Mouse (Mus musculus) urinary bladder, postnatal 14 days (tissue): ENCODE results near the gene Itpr2.

ENCODE experiments used
- DNase-seq: peaks from one replicate; pipeline ENCODE4 v3.0.0; 2021; ENCODE audit warnings: low spot score

Gene Itpr2

DNA sequence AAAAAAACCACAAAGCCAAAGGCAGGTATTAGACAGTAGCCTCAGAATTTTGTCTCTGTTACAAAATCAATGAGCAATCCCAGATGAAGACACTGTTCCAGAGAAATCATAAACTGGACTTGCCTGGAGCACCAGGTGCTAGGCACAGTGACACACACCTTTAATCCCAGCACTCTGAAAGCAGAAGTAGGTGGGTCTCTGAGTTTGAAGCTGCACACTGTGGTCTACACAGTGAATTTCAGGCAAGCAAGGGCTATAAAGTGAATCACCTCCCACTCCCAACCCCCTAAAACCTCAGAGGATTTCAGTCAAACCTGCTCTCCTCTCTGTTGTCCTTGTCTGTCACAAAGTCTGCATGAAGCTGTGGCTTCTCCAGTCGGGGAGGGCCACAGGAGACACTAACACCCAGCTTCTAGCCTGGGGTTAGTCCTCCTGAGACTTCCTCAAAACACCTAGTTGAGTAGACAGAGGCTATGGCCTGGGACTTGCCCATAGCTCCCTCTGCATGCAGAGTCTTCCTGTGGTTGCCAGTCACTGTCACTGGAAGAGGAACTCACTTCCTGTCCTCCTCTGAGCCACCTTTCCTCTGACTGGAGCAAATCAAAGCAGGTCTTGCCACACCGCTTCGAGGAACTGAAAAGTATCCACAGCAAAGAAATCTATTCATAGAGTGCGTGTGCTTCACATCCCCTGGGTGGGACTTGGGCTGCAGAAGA is 394.7 kb downstream of the Itpr2 start:
- no peak for DNase-seq

DNA sequence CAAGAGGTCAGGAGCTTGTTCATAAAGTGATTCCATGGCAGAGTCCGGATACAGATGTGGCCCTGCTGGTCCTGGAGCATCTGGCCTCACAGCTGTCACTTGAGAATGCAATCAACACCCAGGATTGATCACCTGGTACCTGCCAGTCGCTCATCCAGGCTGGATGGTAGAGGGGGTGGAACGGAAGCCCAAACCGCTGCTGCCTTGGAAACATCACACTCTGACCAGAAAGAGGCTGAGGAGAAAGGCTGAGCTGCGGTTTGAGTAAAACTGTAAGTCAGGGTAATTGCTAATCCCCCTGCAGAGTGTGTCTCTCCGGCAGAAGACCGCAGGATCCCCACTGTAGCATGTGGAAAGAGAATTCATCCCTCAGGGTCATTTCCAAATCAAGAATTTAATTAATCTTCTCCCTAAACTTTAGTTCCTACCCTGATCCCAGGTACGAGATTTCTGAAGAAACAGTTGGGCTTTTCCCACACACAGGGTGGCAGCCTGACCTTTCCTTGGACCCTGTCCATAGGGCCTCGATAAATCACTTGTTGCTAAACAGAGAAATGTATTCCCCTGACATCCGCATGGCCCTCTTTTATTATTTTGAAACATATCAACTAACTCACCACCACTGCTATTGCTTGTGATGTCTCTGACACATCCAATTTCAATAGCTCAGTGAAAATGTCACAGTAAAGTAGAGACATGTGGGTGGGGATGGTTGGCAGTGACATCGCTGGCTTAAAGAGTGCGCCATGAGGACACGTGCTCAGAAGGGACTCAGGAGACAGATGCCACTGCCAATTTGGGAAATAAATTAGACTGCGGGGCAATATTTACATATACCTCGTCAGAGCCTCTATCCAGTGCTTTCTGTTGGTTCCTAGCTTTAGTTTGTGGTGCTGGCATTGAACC is 418.7 kb downstream of the Itpr2 start:
- no peak for DNase-seq

DNA sequence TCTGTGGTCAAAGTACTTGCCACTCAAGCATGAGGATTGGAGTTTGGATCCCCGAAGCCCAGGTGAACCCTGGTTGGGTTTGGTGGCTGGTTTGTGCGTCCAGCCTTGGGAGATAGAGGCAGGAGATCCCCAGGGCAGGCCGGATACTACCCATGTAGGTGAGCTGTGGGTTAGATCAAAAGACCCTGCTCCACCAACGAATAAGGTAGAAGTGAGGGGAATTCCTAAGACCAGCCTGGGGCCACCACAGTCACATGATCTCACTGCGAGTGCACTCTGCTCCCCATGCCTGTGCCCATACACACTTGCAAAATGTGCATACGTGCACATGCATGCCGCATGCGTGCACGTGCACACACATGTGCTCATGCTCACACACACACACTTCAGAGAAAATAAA is 419.5 kb downstream of the Itpr2 start:
- DNase-seq = no peak

GRCm38 (mm10) chr6:146081578-146081977 is 420.4 kb downstream of the Itpr2 start:
- no peak for DNase-seq

GRCm38 (mm10) chr6:146080546-146081512 is 421.2 kb downstream of the Itpr2 start:
- no peak for DNase-seq

DNA sequence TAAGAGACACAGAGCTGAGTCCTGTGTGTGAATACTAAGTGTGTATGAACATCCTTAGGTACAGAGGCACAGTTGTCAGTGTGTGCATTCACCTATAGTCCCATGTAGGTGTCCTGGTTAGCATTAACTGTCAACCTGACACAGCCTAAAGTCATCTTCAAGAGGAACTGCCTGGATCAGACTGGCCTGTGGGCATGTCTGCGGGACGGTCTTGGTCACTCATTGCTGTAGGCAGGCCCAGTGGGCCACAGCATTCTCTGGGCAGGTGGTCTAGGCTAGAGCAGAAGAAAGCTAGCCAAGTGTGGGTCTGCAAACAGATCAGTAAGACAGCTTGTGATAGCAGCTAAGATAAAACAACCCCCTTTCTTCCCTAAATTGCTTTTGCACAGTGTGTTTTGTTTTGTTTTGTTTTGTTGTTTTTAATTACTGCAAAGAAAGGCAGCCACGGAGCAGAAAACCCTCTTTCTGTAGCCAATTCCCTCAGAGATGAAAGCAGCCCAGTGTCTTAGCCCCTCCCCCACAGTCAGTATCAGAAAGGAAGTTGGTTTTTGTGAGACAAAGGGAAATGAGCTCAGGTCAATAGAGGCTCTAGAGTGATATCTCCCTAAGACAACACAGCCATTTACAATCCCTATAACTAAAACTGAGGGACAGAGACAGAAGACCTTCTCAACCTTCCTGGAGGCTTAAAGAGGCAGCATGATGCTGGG is 422.1 kb downstream of the Itpr2 start:
- no peak for DNase-seq

GRCm38 (mm10) chr6:146079261-146079660 is 422.8 kb downstream of the Itpr2 start:
- peak; percentile 85 for DNase-seq

GRCm38 (mm10) chr6:146078136-146078535 is 423.9 kb downstream of the Itpr2 start:
- DNase-seq = no peak

- DNase-seq = no peak
These were observed 424.7 kb downstream of the Itpr2 start for GRCm38 (mm10) chr6:146077124-146077889.

GRCm38 (mm10) chr6:146072842-146073241 is 429.2 kb downstream of the Itpr2 start:
- no peak for DNase-seq

- DNase-seq = no peak
These were observed 430.1 kb downstream of the Itpr2 start for GRCm38 (mm10) chr6:146071883-146072282.
